11 mouse cellular contexts compared by ENCODE assay signal in the genomic region with DNA sequence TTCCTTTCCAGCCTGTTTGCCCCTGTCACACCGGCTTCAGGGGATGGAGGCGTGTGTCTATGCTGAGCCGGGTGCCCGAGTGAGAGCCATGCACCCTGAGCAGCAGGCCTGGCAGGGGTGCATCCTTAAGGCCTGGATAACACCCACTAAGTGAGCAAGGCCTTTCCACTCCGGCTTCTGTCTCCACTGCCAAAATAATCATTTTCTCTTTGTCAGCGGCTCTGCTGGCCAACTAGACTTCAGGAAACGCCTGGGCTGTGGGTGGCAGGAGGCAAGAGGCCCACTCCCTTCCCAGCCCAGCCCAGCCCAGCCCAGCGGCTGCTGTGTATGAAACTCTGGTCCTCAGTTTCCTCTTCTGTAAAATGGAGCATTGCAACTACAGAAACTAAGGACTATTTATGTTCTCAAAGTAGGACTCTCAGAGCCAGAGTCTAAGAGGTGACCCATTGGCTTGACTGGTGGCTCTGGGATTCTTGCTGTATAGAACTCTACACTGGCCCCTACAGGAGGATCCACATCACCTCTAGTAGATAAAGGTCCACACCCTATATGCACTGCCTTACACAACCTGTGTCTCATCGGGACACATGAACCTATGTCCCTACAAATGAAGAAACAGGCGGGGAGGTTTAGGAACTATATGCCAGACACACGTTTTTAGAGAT.
DNase-seq lines count a peak whose midpoint lies in the region; ATAC-seq lines count a peak whose summit lies in the region.
"Had no signal": no experiment of that assay in that cellular context is flagged by ENCODE, and none has a peak within 500 bp of the region (broad histone marks: within the 10 kb centered on the region; RNA-seq: fewer than 3 reads in every experiment).

No protein-coding gene starts in this region.

- H3K27me3 ChIP-seq in heart, embryonic 12.5 days (replicated peaks): no peaks in the 10 kb centered on the region
- no peaks in the 10 kb centered on the region for H3K27me3 ChIP-seq in midbrain, embryonic 13.5 days
- no peaks in the 10 kb centered on the region for H3K27me3 ChIP-seq in midbrain, embryonic 14.5 days (ENCODE audit: control insufficient read depth, insufficient read depth, low read length)
- H3K27me3 ChIP-seq in splenic B cell, adult 2 months (ENCODE audit: control insufficient read depth, insufficient read depth, low read length, poor library complexity, severe bottlenecking): no peaks in the 10 kb centered on the region

- H3K36me3 ChIP-seq in heart, embryonic 12.5 days: peaks cover 38% of the 10 kb centered on the region
- peaks cover 53% of the 10 kb centered on the region for H3K36me3 ChIP-seq in midbrain, embryonic 13.5 days
- H3K36me3 ChIP-seq in midbrain, embryonic 14.5 days (ENCODE audit: control insufficient read depth, insufficient read depth, low read length): peaks cover 41% of the 10 kb centered on the region
- H3K36me3 ChIP-seq in splenic B cell, adult 2 months (ENCODE audit: control insufficient read depth, insufficient read depth, low read length, poor library complexity, severe bottlenecking): no peaks in the 10 kb centered on the region; the same call in 1 of the 2 replicates

- peak overlapping the region; percentile 34; the same call in 1 of the 2 replicates for H3K9ac ChIP-seq in heart, embryonic 12.5 days
- H3K9ac ChIP-seq in midbrain, embryonic 13.5 days (replicated peaks): no peak overlapping the region
- H3K9ac ChIP-seq in midbrain, embryonic 14.5 days (replicated peaks; ENCODE audit: low read length): no peak overlapping the region

- WGBS in heart, embryonic 12.5 days: 54% methylated on average over 11 of the region's 11 CpGs
- 88% methylated on average over 11 of the region's 11 CpGs for WGBS in midbrain, embryonic 13.5 days
- WGBS in midbrain, embryonic 14.5 days: 89% methylated on average over 11 of the region's 11 CpGs

- no peak overlapping the region for H3K4me2 ChIP-seq in heart, embryonic 12.5 days
- no peak overlapping the region for H3K4me2 ChIP-seq in midbrain, embryonic 13.5 days (replicated peaks)
- H3K4me2 ChIP-seq in midbrain, embryonic 14.5 days (ENCODE audit: low read length): no peak overlapping the region

- H3K4me1 ChIP-seq in heart, embryonic 12.5 days (replicated peaks): peaks cover 90% of the 10 kb centered on the region
- peaks cover 28% of the 10 kb centered on the region for H3K4me1 ChIP-seq in midbrain, embryonic 13.5 days (replicated peaks)
- peaks cover 6% of the 10 kb centered on the region; the same call in 1 of the 2 replicates for H3K4me1 ChIP-seq in midbrain, embryonic 14.5 days (ENCODE audit: control insufficient read depth, insufficient read depth, low read length)

- no peak overlapping the region for H3K4me3 ChIP-seq in heart, embryonic 12.5 days
- no peak overlapping the region for H3K4me3 ChIP-seq in midbrain, embryonic 13.5 days (replicated peaks)
- H3K4me3 ChIP-seq in midbrain, embryonic 14.5 days (replicated peaks; ENCODE audit: low read depth, low read length): no peak overlapping the region

- no peak for DNase-seq in heart, adult 9 months (ENCODE audit: low spot score in 2 of 2)
- no peak for DNase-seq in midbrain, embryonic 14.5 days
- DNase-seq in induced T-regulatory cell, adult 2 months (ENCODE audit: low read depth): peak; percentile 47
- DNase-seq in splenic B cell, adult 2 months (ENCODE audit: low read depth, low spot score): peak; percentile 33
- no peak for DNase-seq in cerebellum, postnatal 4 days (ENCODE audit: low spot score in 2 of 2)
- no peak for DNase-seq in embryo, embryonic 9.5 days (ENCODE audit: extremely low spot score)
- DNase-seq: cerebellum, adult 8-10 months; spleen, adult 18-20 months; thymus, postnatal 4 days had no signal

- H3K27ac ChIP-seq in heart, embryonic 12.5 days (ENCODE audit: poor library complexity, severe bottlenecking): peak overlapping the region; percentile 74; the same call in 1 of the 2 replicates
- H3K27ac ChIP-seq in midbrain, embryonic 13.5 days: peak overlapping the region; percentile 22; the same call in 1 of the 2 replicates
- H3K27ac ChIP-seq in midbrain, embryonic 14.5 days (replicated peaks; ENCODE audit: low read depth, low read length): no peak overlapping the region

- H3K9me3 ChIP-seq in heart, embryonic 12.5 days (replicated peaks): no peaks in the 10 kb centered on the region
- no peaks in the 10 kb centered on the region for H3K9me3 ChIP-seq in midbrain, embryonic 13.5 days
- H3K9me3 ChIP-seq in midbrain, embryonic 14.5 days (ENCODE audit: control insufficient read depth, low read length): no peaks in the 10 kb centered on the region

- no peak for ATAC-seq in heart, embryonic 12.5 days (ENCODE audit: insufficient number of reproducible peaks, low FRiP score)
- ATAC-seq in midbrain, embryonic 13.5 days: no peak
- no peak for ATAC-seq in midbrain, embryonic 14.5 days (ENCODE audit: low FRiP score, low TSS enrichment)

Comparison
In these comparisons a context has a peak if more than half of its experiments do, and no peak if none do; other contexts are left out.
1. DNase-seq: peak in induced T-regulatory cell, adult 2 months (single experiment) and splenic B cell, adult 2 months (single experiment); none in heart, adult 9 months (0 of 2), midbrain, embryonic 14.5 days (single experiment), cerebellum, postnatal 4 days (0 of 2) and embryo, embryonic 9.5 days (single experiment).